Mouse (Mus musculus): ENCODE results near the gene Zdhhc11. TPM values are rescaled to one million over a fixed set of nuclear protein-coding genes. Genes with fewer than 3 reads are reported as not detected.
A peak's percentile ranks its signal among the peaks of the same experiment; 100 is the strongest.

Zdhhc11 gene
- polyA plus RNA-seq (2015; fragmentation: Nextera tagmentation; extraction: Ambion mirVana), result not detected in 2 replicates

DNA sequence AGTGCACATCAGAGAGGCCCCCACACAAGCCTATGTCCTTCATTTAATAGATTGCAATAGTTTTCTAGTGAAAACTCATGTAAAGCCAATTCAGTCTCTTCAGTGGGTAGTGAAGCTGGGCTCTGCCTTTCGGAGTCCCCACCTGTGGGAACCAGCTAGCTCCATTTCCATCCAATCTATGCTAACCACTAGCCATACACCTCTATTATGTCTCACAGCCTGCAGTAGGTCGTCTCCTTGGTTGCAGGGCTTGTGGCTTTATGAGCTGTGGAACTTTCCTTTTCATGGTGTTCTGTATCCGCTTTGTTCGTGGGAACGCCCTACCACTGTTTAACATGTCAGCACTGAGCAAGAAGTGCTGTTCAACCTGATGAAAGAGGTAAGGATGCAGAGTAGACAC is at the start of gene Zdhhc11:
Gene Zdhhc11 (plus strand): TSS at position 301 of the 400 bp plus-strand sequence.
- H3K9me3 ChIP-seq (replicated peaks), result no peaks in the 10 kb centered on the region
- WGBS, result 90% methylated on average over 5 of the region's 5 CpGs
- H3K4me1 ChIP-seq (replicated peaks), result no peaks in the 10 kb centered on the region
- H3K36me3 ChIP-seq, result peaks cover 29% of the 10 kb centered on the region
- H3K9ac ChIP-seq, result no peak within 1 kb of the TSS
- ATAC-seq (replicated peaks; ENCODE audit: insufficient number of reproducible peaks, insufficient read depth, low FRiP score, low read depth), result no peak
- H3K27ac ChIP-seq, result no peak within 1 kb of the TSS
- H3K27me3 ChIP-seq, result no peaks in the 10 kb centered on the region
- no peak within 1 kb of the TSS for H3K4me3 ChIP-seq
- no peak within 1 kb of the TSS for H3K4me2 ChIP-seq

DNA sequence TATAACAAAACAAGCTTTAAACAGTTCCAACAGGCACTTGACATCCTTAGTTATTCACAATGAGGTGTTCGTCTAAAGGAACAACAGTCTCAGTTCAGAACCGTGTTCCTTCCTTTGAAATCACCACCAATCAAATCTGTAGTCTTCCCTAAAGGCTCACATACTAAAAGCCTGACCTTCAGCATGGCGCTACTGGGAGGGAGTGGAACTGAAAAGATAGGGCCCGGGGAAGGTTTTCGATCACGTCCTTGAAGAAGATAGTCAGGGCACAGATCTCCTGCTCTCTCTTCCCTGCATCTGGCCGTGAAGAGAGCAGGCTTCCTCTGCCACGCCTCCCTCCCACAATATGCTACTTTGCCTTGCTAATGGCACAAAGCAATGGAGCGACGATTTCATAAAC is 31.4 kb upstream of the Zdhhc11 start:
- no peak for ATAC-seq (replicated peaks; ENCODE audit: insufficient number of reproducible peaks, insufficient read depth, low FRiP score, low read depth)
- no peak overlapping the region for H3K27ac ChIP-seq
- no peak overlapping the region for H3K9ac ChIP-seq
- H3K4me3 ChIP-seq, result no peak overlapping the region
- peaks cover 7% of the 10 kb centered on the region for H3K4me1 ChIP-seq (replicated peaks)
- no peaks in the 10 kb centered on the region for H3K9me3 ChIP-seq (replicated peaks)
- H3K27me3 ChIP-seq, result no peaks in the 10 kb centered on the region
- WGBS, result 85% methylated on average over 10 of the region's 10 CpGs
- H3K36me3 ChIP-seq, result peaks cover 53% of the 10 kb centered on the region
- H3K4me2 ChIP-seq, result no peak overlapping the region

DNA sequence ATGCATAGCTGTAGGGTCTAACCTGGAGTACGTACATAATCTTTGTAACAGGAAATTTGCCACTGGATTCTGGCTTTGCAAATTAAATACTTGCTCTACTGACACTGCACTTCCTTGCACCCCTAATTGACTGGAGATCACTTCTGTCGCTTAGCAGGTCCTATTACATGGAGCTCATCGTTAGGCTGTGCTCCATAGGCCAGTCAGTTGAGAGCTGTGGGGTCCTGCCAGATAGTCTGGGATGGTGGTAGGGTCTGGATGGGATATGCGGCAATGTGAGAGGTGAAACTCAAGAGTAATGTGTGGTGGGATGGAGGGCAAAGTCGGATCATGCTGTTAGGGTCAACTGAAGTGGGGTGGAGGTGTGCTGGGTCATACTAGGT is 26.7 kb upstream of the Zdhhc11 start:
- peaks cover 43% of the 10 kb centered on the region for H3K36me3 ChIP-seq
- 13% methylated on average over 5 of the region's 5 CpGs for WGBS
- no peaks in the 10 kb centered on the region for H3K27me3 ChIP-seq
- H3K4me1 ChIP-seq (replicated peaks), result peaks cover 16% of the 10 kb centered on the region
- no peak overlapping the region for H3K27ac ChIP-seq
- no peaks in the 10 kb centered on the region for H3K9me3 ChIP-seq (replicated peaks)
- H3K4me2 ChIP-seq, result peak overlapping the region; percentile 85
- H3K9ac ChIP-seq, result peak overlapping the region; percentile 72
- H3K4me3 ChIP-seq, result peak overlapping the region; percentile 90
- ATAC-seq (replicated peaks; ENCODE audit: insufficient number of reproducible peaks, insufficient read depth, low FRiP score, low read depth), result peak; percentile 9; the same call in 1 of the 2 replicates

DNA sequence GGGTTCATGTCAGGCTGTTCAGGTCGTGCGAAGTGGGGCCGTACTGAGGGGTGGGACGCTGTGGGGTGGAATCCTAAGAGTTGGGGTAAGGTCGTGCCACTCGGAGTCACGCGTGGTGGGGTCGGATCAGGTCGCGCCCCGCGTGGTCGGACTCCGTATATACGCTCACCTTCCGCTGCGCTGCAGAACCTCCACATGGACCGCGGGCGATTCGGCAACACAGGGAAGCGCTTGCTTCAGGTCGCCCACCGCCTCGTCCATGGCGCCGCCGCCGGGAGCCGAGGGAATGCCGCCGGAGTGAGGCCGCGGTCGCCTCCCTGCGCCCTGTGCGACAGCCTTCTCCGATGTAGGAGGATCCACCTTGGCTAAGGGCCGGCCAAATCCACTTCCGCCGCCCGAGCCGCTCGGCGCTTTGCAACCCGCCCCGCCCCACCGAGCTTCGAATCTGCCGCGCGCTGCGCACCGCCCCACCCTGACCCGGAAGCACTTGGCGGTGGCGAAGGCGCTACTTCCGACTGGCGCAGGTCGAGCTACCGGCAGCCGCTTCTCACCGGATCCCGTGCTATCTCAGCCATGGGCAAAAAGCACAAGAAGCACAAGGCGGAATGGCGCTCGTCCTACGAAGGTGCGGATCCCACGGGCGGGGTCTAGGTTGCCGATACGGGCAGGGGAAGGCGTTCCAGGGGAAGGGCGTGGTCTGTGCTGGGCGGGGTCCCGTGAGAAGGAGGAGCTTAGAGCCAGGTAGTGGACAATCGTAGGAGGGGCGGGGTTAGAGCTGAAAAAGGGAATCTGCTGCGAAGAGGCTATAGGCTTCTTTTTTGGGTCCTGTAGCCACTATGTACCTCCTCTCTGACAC is 26.1 kb upstream of the Zdhhc11 start, which contains the start of the genes Trip13 and Brd9:
Gene Trip13 (minus strand): TSS at position 464 of the 856 bp plus-strand sequence.
Gene Brd9 (plus strand): TSS at position 491 of the 856 bp plus-strand sequence.
- Histone ChIP-seq H3K9ac (peak within 1 kb of the TSS; percentile 72), H3K4me1 (replicated peaks) (peaks cover 16% of the 10 kb centered on the region), H3K27ac (peak within 1 kb of the TSS; percentile 80), H3K27me3 (no peaks in the 10 kb centered on the region), H3K4me2 (peak within 1 kb of the TSS; percentile 85), H3K4me3 (peak within 1 kb of the TSS; percentile 90), H3K9me3 (replicated peaks) (no peaks in the 10 kb centered on the region), H3K36me3 (peaks cover 43% of the 10 kb centered on the region)
- ATAC-seq (replicated peaks; ENCODE audit: insufficient number of reproducible peaks, insufficient read depth, low FRiP score, low read depth), result peak; percentile 92
- WGBS, result under 1% methylated on average over 82 of the region's 82 CpGs

DNA sequence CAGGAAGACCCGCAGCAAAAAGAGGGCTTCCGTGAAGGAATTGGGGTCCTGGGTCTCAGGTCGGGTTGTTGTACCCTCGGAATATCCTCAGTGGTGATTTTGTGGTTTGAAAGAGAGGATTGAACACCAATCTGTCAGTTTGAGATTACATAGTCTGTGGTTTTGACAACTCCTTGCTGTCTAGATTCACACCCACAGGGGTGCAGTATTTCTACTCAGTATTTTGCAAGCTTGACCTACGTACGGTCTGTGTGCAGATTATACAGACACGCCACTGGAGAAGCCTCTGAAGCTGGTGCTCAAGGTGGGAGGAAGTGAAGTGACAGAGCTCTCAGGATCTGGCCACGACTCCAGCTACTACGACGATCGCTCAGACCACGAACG is 25.5 kb upstream of the Zdhhc11 start:
- Histone ChIP-seq H3K27me3 (no peaks in the 10 kb centered on the region), H3K4me2 (peak overlapping the region; percentile 85), H3K9me3 (replicated peaks) (no peaks in the 10 kb centered on the region), H3K4me3 (peak overlapping the region; percentile 90), H3K4me1 (replicated peaks) (peaks cover 16% of the 10 kb centered on the region), H3K9ac (peak overlapping the region; percentile 72), H3K36me3 (peaks cover 47% of the 10 kb centered on the region), H3K27ac (peak overlapping the region; percentile 80)
- no peak for ATAC-seq (replicated peaks; ENCODE audit: insufficient number of reproducible peaks, insufficient read depth, low FRiP score, low read depth)
- 31% methylated on average over 13 of the region's 13 CpGs for WGBS

DNA sequence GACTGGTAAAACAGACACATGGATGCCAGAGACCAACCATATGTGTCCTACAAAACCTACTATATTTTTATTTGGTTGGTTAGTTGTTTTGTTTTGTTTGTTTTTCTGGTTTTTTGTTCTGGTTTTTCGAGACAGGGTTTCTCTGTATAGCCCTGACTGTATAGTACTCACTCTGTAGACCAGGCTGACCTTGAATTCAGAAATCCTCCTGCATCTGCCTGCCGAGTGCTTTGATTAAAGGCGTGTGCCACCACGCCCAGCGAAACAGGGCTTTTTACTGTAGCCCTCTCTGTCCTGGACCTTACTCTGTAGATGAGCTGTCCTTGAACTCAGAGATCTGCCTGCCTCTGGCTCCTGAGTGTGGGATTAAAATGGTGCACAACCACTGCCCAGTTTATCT is 24.6 kb upstream of the Zdhhc11 start:
- no peak overlapping the region for H3K4me2 ChIP-seq
- no peak for ATAC-seq (replicated peaks; ENCODE audit: insufficient number of reproducible peaks, insufficient read depth, low FRiP score, low read depth)
- WGBS, result 93% methylated on average over 5 of the region's 5 CpGs

DNA sequence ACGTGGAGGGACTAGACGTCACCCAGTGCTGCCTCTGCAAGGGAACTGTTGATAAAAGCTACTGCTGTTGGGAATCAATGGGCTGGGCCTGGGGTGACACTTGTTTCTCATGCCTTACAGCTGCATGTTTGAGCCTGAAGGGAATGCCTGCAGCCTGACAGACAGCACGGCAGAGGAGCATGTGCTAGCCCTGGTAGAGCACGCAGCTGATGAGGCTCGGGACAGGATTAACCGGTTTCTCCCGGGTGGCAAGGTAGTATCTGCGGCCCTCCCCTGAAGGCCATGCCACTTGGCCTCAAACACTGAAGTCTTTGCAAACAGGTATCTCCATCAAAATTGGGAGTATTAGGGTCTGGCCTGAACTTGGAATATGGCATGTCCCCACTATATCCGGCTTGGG is 19.0 kb upstream of the Zdhhc11 start:
- no peak overlapping the region for H3K27ac ChIP-seq
- H3K36me3 ChIP-seq, result peaks cover 90% of the 10 kb centered on the region
- H3K4me1 ChIP-seq (replicated peaks), result no peaks in the 10 kb centered on the region
- H3K4me3 ChIP-seq, result no peak overlapping the region
- H3K9ac ChIP-seq, result no peak overlapping the region
- no peak for ATAC-seq (replicated peaks; ENCODE audit: insufficient number of reproducible peaks, insufficient read depth, low FRiP score, low read depth)
- WGBS, result 88% methylated on average over 9 of the region's 9 CpGs
- no peaks in the 10 kb centered on the region for H3K27me3 ChIP-seq
- no peaks in the 10 kb centered on the region for H3K9me3 ChIP-seq (replicated peaks)
- H3K4me2 ChIP-seq, result no peak overlapping the region

More for the DNA sequence above, 24.6 kb upstream of the Zdhhc11 start:
- peaks cover 56% of the 10 kb centered on the region for H3K36me3 ChIP-seq
- H3K9me3 ChIP-seq (replicated peaks), result no peaks in the 10 kb centered on the region
- no peak overlapping the region for H3K27ac ChIP-seq
- H3K4me1 ChIP-seq (replicated peaks), result peaks cover 16% of the 10 kb centered on the region
- H3K4me3 ChIP-seq, result no peak overlapping the region
- H3K9ac ChIP-seq, result no peak overlapping the region
- H3K27me3 ChIP-seq, result no peaks in the 10 kb centered on the region

DNA sequence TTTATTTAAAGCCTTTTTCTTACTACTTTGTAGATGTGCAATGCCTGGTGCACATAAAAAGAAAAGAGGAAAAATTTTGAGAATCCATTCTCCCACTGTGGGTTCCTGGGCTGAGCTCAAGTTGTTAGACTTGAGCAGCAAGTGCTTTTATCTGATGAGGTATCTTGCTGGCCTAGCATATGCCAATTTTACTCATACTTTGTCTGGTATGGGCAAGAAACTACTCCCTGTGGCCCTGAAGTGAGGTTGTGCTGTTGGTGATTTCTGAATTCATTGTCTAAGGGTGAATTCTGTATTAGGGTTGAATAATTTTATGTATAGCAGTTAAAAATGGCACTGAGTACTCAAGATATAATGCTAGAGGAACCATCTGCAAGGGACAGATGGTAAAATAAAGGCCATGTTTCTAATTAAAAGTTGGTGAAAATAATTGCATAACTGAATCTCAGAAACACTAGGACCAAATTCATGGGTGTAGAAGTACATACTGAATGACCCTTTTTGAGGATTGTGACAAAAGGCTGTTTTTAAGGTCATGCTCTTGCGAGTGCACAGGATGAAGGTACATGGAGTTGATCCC is 10.0 kb upstream of the Zdhhc11 start:
- no peak overlapping the region for H3K4me3 ChIP-seq
- no peak for ATAC-seq (replicated peaks; ENCODE audit: insufficient number of reproducible peaks, insufficient read depth, low FRiP score, low read depth)
- H3K36me3 ChIP-seq, result peaks cover 83% of the 10 kb centered on the region
- H3K4me2 ChIP-seq, result no peak overlapping the region
- H3K27me3 ChIP-seq, result no peaks in the 10 kb centered on the region
- H3K9ac ChIP-seq, result no peak overlapping the region
- no peaks in the 10 kb centered on the region for H3K9me3 ChIP-seq (replicated peaks)
- 94% methylated on average over 1 of the region's 1 CpGs for WGBS
- H3K4me1 ChIP-seq (replicated peaks), result no peaks in the 10 kb centered on the region
- no peak overlapping the region for H3K27ac ChIP-seq

DNA sequence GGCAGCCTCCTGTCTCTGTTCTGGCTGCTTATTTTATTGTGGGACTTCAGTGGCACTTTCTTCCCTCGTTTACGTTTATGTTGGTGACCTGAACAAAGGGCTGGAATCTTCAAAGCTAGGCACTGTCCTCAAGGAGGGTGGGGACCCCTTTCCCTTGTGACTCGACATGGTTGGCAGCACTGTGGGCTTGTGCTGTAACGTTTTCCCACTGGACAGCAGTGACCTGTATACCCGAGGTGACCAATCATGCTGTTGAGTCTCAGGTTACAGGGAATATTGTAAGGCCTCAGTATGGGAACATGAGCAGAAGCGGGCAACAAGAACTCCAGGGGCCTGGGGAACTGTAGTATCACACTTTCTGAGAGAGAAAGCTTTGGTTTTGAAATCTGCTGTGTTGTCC is 9.0 kb upstream of the Zdhhc11 start:
- ATAC-seq (replicated peaks; ENCODE audit: insufficient number of reproducible peaks, insufficient read depth, low FRiP score, low read depth), result no peak
- Histone ChIP-seq H3K27me3 (no peaks in the 10 kb centered on the region), H3K9ac (no peak overlapping the region), H3K4me3 (no peak overlapping the region), H3K9me3 (replicated peaks) (no peaks in the 10 kb centered on the region), H3K4me1 (replicated peaks) (no peaks in the 10 kb centered on the region), H3K36me3 (peaks cover 82% of the 10 kb centered on the region), H3K27ac (no peak overlapping the region), H3K4me2 (no peak overlapping the region)
- 68% methylated on average over 6 of the region's 6 CpGs for WGBS

DNA sequence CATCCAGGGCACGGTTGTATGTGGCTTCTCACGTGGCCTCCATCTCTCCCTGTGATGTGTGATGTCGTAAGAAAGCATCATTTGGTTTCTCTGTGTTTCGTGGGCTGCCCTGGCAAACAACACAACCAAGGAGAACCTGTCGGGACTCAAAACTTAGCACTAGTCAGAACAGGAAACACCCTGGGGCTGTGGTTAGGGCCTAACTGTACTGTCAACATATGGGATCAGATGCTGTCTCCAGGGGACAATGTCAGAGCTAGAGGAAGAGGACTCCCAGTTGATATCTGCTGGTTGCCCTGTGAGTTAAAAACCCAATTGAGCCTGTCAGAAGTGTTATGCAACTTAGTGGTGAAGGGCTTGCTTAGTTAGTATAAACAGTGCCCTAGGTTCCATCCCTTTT is 8.1 kb upstream of the Zdhhc11 start:
- H3K27me3 ChIP-seq, result no peaks in the 10 kb centered on the region
- H3K9ac ChIP-seq, result no peak overlapping the region
- H3K27ac ChIP-seq, result no peak overlapping the region
- H3K4me3 ChIP-seq, result no peak overlapping the region
- H3K36me3 ChIP-seq, result peaks cover 83% of the 10 kb centered on the region
- no peaks in the 10 kb centered on the region for H3K4me1 ChIP-seq (replicated peaks)
- 90% methylated on average over 5 of the region's 5 CpGs for WGBS
- H3K4me2 ChIP-seq, result no peak overlapping the region
- no peaks in the 10 kb centered on the region for H3K9me3 ChIP-seq (replicated peaks)
- ATAC-seq (replicated peaks; ENCODE audit: insufficient number of reproducible peaks, insufficient read depth, low FRiP score, low read depth), result no peak

DNA sequence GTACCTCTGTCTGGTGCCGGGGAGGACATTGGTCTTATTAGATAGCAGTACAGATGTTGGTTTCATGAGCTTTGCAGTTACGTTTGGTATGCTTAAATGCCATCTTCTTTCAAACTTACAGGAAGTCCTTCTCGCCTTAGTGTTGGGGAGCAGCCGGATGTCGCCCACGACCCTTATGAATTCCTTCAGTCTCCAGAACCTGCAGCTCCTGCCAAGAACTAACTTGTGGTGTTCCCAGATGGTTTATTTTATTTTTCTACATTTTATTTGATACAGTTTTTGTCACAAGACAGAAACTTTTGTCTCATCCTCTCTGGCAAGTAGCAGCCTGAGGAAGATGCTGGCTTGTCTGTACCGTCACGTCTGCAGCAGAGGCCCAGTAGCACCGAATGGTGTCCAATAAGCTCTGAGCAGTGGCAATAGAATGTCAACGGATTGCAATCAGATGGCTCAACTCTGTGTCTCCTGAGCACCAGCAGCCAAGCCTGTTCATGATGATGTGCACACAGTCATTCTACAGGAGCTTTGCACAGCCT is 3.5 kb upstream of the Zdhhc11 start:
- no peak overlapping the region for H3K4me3 ChIP-seq
- no peak overlapping the region for H3K4me2 ChIP-seq
- H3K9me3 ChIP-seq (replicated peaks), result no peaks in the 10 kb centered on the region
- peaks cover 59% of the 10 kb centered on the region for H3K36me3 ChIP-seq
- H3K27ac ChIP-seq, result no peak overlapping the region
- 83% methylated on average over 10 of the region's 10 CpGs for WGBS
- H3K27me3 ChIP-seq, result no peaks in the 10 kb centered on the region
- no peak overlapping the region for H3K9ac ChIP-seq
- no peak for ATAC-seq (replicated peaks; ENCODE audit: insufficient number of reproducible peaks, insufficient read depth, low FRiP score, low read depth)
- no peaks in the 10 kb centered on the region for H3K4me1 ChIP-seq (replicated peaks)

Data from heart, embryonic 15.5 days (tissue).